Mouse (Mus musculus): ENCODE data around the gene Anapc15. TPM values are rescaled to one million over a fixed set of nuclear protein-coding genes. Genes with fewer than 3 reads are reported as not detected.
"Not testable (repeated sequence)": the region's sequence is repeated elsewhere in the genome, so short reads cannot be mapped to it uniquely, and the experiment has no call there.

The Anapc15 gene
- polyA plus RNA-seq, 1 experiment from 2014 or later: 77.1 TPM

DNA sequence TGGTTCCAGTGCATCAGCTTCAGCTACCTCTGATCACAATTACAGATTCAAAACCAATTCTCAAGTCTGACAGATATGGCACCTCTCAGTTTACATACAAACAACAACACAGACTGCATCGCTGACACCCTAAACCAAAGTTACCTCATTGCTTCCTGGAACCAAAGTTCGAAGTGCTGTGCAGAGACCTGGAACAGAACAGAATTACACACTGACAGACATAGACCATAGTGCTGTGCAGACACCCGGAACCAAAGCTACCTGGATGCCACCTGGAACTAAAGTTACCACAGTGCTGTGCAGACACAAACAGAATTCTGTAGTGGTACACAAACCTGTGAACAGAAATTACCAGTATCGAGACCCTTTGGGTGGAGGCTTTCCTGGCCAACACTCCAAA is 76.2 kb downstream of the Anapc15 start:
- peaks cover 6% of the 10 kb centered on the region for H3K4me1 ChIP-seq (ENCODE audit: control insufficient read depth, insufficient read depth, low read length)
- no peak overlapping the region for H3K27ac ChIP-seq (replicated peaks; ENCODE audit: low read depth, low read length)
- ATAC-seq (ENCODE audit: low FRiP score, low TSS enrichment): no peak
- H3K9me3 ChIP-seq (ENCODE audit: control insufficient read depth, low read length): no peaks in the 10 kb centered on the region
- no peak for DNase-seq
- H3K36me3 ChIP-seq (ENCODE audit: control insufficient read depth, insufficient read depth, low read length): 0 out of 2 replicates have a peak, but pooled peaks cover 3% of the 10 kb centered on the region
- no peak overlapping the region for H3K4me3 ChIP-seq (replicated peaks; ENCODE audit: low read depth, low read length)
- no peaks in the 10 kb centered on the region for H3K27me3 ChIP-seq (ENCODE audit: control insufficient read depth, insufficient read depth, low read length)
- WGBS: 95% methylated on average over 4 of the region's 4 CpGs
- no peak overlapping the region for H3K9ac ChIP-seq (replicated peaks; ENCODE audit: low read length)
- no peak overlapping the region for H3K4me2 ChIP-seq (ENCODE audit: low read length)

DNA sequence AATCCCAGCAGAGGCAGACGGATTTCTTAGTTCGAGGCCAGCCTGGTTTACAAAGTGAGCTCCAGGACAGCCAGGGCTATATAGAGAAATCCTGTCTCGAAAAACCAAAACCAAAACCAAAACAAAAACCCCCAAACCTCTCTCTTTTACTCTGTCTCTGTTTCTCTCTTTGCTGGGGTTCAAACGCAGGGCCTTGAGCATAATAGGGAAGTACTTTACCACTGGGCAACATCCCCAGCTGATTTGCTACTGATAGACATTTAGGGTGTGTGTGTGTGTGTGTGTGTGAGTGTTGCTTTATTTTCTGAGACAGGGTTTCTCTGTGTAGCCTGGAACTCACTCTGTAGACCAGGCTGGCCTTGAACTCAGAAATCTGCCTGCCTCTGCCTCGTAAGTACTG is 85.5 kb downstream of the Anapc15 start:
- not testable (repeated sequence) for H3K4me1 ChIP-seq (ENCODE audit: control insufficient read depth, insufficient read depth, low read length); ATAC-seq (ENCODE audit: low FRiP score, low TSS enrichment)
- 94% methylated on average over 5 of the region's 5 CpGs for WGBS

More for the DNA sequence above, 85.5 kb downstream of the Anapc15 start:
- DNase-seq; H3K9me3 ChIP-seq (ENCODE audit: control insufficient read depth, low read length); H3K27me3 ChIP-seq (ENCODE audit: control insufficient read depth, insufficient read depth, low read length); H3K36me3 ChIP-seq (ENCODE audit: control insufficient read depth, insufficient read depth, low read length); H3K27ac ChIP-seq (replicated peaks; ENCODE audit: low read depth, low read length); H3K4me2 ChIP-seq (ENCODE audit: low read length); H3K9ac ChIP-seq (replicated peaks; ENCODE audit: low read length); H3K4me3 ChIP-seq (replicated peaks; ENCODE audit: low read depth, low read length): not testable (repeated sequence)

Small RNAs within 50 kb of the gene (microRNA-seq; reads per million reads assigned to microRNA genes)
- gene Gm22655: not detected

Other genes with a start within 250 kb of the Anapc15 start
- 32.0 and 38.5 TPM in 2 replicates for gene Clpb, start 200.1 kb upstream of the Anapc15 start, polyA plus RNA-seq (2014; fragmentation: Nextera tagmentation; extraction: Ambion mirVana)
- gene Phox2a, start 45.4 kb upstream of the Anapc15 start, polyA plus RNA-seq (2014; fragmentation: Nextera tagmentation; extraction: Ambion mirVana): 0.84 and 1.00 TPM in 2 replicates
- 8.9 and 9.7 TPM in 2 replicates for gene Inppl1, start 25.5 kb upstream of the Anapc15 start, polyA plus RNA-seq (2014; fragmentation: Nextera tagmentation; extraction: Ambion mirVana)
- gene Folr2, start 6.5 kb upstream of the Anapc15 start, polyA plus RNA-seq (2014; fragmentation: Nextera tagmentation; extraction: Ambion mirVana): 2.5 TPM in 1 of 2 replicates, not detected in the other
- 6.7 and 7.9 TPM in 2 replicates for gene Folr1, start 7.1 kb downstream of the Anapc15 start, polyA plus RNA-seq (2014; fragmentation: Nextera tagmentation; extraction: Ambion mirVana)
- gene Lamtor1, start 42.2 kb downstream of the Anapc15 start, polyA plus RNA-seq (2014; fragmentation: Nextera tagmentation; extraction: Ambion mirVana): 139 and 150 TPM in 2 replicates
- 0.27 and 0.33 TPM in 2 replicates for gene Tomt, start 42.6 kb downstream of the Anapc15 start, polyA plus RNA-seq (2014; fragmentation: Nextera tagmentation; extraction: Ambion mirVana)
- 7.4 and 10.7 TPM in 2 replicates for gene Lrrc51, start 70.2 kb downstream of the Anapc15 start, polyA plus RNA-seq (2014; fragmentation: Nextera tagmentation; extraction: Ambion mirVana)
- gene Numa1, start 70.4 kb downstream of the Anapc15 start, polyA plus RNA-seq (2014; fragmentation: Nextera tagmentation; extraction: Ambion mirVana): 50.1 and 73.6 TPM in 2 replicates
- gene Il18bp, start 155.0 kb downstream of the Anapc15 start, polyA plus RNA-seq (2014; fragmentation: Nextera tagmentation; extraction: Ambion mirVana): 4.0 and 6.0 TPM in 2 replicates
- 30.7 and 31.1 TPM in 2 replicates for gene Rnf121, start 201.8 kb downstream of the Anapc15 start, polyA plus RNA-seq (2014; fragmentation: Nextera tagmentation; extraction: Ambion mirVana)
- gene Xndc1, start 201.8 kb downstream of the Anapc15 start, polyA plus RNA-seq (2014; fragmentation: Nextera tagmentation; extraction: Ambion mirVana): 21.0 and 24.3 TPM in 2 replicates
- 1.3 and 1.5 TPM in 2 replicates for gene Xntrpc, start 202.0 kb downstream of the Anapc15 start, polyA plus RNA-seq (2014; fragmentation: Nextera tagmentation; extraction: Ambion mirVana)
- 0.16 TPM in 1 of 2 replicates, not detected in the other for gene Trpc2, start 219.4 kb downstream of the Anapc15 start, polyA plus RNA-seq (2014; fragmentation: Nextera tagmentation; extraction: Ambion mirVana)
- 0.39 TPM in 1 of 2 replicates, not detected in the other for gene Art1, start 238.0 kb downstream of the Anapc15 start, polyA plus RNA-seq (2014; fragmentation: Nextera tagmentation; extraction: Ambion mirVana)
- 0.19 and 0.24 TPM in 2 replicates for gene Art5, start 245.8 kb downstream of the Anapc15 start, polyA plus RNA-seq (2014; fragmentation: Nextera tagmentation; extraction: Ambion mirVana)